Mouse (Mus musculus) ovary, postnatal 36 days (tissue): ENCODE data around the gene Pum1.
"Not testable (repeated sequence)": the region's sequence is repeated elsewhere in the genome, so short reads cannot be mapped to it uniquely, and the experiment has no call there.

Source experiments
- DNase-seq: peaks from one replicate; pipeline ENCODE4 v3.0.0; 2022; ENCODE audit warnings: low spot score, mixed read lengths

Pum1 gene

GRCm38 (mm10) chr4:130668991-130669390 lies 5.9 kb downstream of the Pum1 start:
- DNase-seq: no peak

- not testable (repeated sequence) for DNase-seq
Observed at GRCm38 (mm10) chr4:130670023-130670422, 6.9 kb downstream of the Pum1 start.

- no peak for DNase-seq
Observed at GRCm38 (mm10) chr4:130671079-130671845, 8.1 kb downstream of the Pum1 start.

- DNase-seq: no peak
Observed at GRCm38 (mm10) chr4:130672161-130672560, 9.0 kb downstream of the Pum1 start.

DNA sequence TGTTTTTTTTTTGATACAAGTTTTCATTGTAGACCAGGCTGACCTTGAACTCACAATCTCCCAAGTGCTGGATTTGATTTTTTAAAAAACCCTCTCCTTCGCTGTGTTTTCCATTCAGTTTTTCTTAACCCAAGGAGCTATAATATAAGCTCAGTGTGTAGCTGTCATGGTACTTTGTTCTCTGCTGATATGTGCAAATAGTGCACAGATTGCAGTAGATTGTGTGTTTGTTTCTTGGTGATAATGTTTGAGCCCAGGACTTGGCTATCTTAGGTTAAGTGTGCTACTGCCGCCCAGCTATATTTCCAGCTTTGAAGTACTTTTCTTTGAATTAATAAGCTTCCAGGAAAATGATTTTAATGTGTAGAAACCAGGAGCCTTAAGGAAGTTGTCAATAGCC lies 13.6 kb downstream of the Pum1 start:
- DNase-seq: no peak

- DNase-seq: no peak
Observed at GRCm38 (mm10) chr4:130678149-130678548, 15.0 kb downstream of the Pum1 start.

DNA sequence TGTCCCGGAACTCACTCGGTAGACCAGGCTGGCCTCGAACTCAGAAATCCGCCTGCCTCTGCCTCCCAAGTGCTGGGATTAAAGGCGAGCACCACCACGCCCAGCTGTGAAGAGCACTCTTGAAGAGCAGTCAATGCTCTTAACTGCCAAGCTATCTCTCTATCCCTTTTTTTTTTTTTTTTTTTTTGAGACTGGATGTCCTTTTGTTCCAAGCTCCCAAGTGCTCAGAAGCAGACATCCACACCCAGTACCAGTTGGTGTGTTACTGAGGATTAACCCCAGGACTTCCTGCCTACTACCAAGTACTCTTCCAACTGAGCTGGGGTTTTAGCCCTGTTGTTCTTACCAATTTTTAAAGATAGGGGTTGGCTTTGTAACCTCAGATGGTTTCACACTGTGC lies 17.6 kb downstream of the Pum1 start:
- DNase-seq: no peak

DNA sequence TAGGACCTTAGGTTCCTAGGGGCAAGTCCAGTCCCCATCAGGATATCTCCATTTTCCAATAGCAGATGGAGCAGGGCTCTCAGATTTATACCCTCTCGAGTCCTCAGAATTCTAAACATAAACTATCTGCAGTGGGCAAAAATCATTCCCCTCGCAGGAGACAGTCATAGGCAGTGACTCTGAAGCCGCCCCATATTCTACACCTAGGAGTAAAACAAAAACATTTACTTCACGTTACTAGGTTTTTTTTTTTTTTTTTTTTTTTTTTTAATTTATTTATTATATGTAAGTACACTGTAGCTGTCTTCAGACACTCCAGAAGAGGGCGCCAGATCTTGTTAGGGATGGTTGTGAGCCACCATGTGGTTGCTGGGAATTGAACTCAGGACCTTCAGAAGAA lies 19.9 kb downstream of the Pum1 start:
- DNase-seq: not testable (repeated sequence)

DNA sequence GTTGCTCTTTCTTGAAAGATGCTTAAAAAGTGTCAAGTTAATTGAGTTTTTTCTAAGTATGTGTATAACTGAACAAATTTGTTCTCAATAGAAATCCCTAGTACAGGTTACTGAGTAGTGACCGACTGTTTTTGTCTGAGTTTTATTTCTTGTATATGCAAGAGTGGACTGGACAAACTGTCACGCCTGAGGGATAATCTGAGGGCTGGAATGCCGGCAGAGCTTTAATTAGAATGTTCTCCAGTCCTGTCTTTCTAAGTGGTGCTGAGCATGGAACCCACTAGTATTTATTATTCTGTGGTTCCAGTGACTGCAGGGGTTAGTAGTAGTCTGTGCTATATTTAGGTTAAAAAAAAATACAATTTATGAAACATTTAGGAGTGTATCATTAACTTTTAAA lies 30.8 kb downstream of the Pum1 start:
- DNase-seq: no peak

DNA sequence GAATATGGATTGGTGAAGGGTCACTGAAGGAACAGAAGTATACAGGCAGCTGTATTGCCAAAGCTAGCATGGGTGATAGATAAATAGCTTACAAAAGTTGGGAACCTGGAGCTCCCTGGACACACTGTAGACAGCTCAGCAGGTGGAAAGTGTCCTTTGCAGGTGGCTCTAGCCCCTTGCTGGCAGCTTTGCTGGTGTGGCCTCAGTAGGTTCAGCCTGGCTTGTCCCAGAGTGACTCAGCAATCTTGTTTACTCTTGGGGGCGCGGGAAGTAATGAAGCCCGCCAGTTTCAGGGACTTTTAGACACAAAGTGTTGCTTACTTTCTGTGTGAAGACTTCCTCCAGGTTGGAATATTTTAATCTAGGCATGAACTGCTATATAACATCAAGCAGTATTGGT lies 31.9 kb downstream of the Pum1 start:
- DNase-seq: no peak

- no peak for DNase-seq
Observed at GRCm38 (mm10) chr4:130701061-130701460, 37.9 kb downstream of the Pum1 start.

DNA sequence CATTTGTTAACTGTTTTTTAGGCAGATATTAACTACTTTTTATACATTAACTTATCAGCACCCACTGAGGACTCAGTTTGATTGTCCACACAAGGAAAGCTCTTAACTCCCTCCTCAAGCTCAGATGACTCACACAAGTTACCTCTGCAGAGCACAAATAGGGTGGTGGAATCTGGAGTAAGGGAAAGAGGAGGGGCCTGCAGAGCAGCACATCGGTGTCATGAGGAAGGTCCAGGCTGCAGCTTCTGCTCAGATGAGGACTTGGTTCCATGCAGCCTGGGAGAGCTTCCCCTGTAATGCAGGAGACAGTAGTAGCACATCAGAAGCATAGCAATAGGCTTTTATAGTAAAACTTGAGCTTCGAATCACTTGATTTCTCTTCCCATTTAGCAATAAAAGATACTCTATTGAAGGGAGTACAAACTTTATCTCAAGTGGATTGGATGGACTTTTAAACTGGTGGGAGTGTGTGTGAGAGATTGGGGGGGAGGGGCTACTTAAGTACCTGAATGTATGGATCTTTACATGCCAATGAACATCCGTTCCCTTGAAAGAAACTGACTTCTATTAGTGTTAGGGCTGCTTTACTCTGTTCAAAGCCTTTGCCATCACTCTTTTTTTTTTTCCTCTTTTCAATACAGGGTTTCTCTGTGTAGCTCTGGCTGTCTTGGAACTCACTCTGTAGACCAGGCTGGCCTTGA lies 39.9 kb downstream of the Pum1 start:
- no peak for DNase-seq

GRCm38 (mm10) chr4:130703601-130704000 lies 40.5 kb downstream of the Pum1 start:
- no peak for DNase-seq

GRCm38 (mm10) chr4:130704615-130705014 lies 41.5 kb downstream of the Pum1 start:
- DNase-seq: no peak

DNA sequence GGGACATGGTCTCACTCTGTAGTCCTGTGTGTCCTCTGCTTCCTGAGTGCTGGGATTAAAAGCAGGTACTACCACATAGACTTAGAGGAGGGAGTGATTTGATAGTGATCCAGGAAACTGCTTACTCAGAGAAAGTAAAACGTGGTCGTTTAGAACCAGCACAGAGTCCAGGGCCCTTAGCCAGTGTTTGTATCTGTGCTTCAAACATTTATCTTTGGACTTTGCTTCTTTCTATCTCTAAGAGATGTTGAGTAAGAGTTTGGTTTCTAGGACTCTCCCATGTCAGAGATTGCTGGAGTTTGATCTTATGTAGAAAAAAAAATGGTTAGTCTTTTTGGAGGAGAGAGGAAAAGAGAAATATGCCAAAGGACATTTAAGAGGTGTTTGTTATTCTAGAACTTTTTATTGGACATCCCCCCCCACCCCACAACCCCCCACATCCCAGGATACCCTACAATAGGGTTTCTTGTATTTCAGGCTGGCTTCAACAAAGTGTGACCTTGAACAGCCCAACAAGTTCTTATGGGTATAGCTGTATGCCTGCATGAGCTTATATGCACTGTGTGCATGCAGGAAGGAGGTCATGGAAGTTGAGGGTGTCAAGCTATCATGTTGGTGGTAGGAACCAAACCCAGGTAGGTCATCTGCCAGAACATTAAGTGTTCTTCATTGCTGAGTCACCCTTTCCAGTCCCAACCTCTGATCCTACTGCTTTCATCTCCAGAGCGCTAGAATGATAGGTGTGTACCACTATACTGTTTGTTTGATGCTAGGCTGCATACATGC lies 43.3 kb downstream of the Pum1 start:
- no peak for DNase-seq

DNA sequence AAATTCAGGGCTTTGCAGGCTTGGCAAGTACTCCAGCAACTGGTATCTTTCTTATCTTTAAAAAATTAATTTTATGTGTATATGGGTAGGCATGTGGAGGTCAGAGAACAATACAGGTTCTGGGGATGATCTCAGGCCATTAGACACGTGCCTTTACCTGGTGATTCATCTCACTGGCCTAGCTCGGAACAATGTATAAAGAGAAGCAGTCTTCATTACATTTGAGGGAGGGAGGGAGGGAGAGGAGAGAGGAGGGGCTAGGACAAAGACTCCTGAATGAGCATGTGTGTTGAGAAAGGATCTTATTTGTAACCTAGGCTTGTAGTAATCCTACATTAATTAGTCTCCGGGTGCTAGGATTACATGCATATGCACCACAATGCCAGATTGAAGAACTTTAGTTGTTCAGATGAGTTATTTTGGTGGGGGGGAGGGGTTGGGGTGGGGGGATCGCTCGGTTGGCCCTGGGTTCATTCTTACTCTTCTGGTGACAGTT lies 48.3 kb downstream of the Pum1 start:
- no peak for DNase-seq

DNA sequence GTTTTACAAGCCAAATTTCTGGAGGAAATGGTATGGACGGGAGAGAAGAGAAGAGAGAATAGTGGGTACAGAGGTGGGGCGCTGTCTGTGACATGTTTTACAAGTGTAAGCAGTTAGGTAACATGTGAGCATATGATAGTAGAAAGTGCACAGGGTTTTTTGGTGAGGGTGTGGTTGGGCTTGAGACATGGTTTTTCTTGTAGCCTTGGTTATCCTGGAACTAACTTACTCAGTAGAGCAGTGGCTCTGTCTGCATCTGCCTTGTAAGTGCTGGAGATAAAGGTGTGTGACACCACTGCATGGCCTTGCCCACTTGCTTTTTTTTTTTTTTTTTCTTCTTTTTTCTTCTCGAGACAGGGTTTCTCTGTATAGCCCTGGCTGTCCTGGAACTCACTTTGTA lies 49.2 kb downstream of the Pum1 start:
- no peak for DNase-seq

DNA sequence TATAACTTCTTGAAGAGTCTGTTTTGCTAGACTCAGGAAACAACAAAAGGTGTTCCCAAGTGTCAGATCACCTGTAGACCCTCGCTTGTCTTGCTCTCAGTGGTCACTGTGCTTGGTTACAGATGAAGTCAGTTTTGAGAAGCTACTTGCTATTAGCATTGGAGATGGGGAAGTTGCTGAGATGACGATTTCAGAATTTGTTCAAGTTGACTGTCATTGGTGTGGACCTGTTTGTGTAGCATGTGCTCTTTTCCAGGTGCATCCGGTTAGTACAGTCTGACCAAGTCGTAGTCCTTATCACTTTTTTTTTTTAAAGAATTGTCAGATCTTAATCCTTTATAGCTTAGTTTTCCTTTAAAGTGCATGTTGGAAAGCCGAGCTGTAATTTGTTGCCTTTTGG lies 50.3 kb downstream of the Pum1 start:
- no peak for DNase-seq

DNA sequence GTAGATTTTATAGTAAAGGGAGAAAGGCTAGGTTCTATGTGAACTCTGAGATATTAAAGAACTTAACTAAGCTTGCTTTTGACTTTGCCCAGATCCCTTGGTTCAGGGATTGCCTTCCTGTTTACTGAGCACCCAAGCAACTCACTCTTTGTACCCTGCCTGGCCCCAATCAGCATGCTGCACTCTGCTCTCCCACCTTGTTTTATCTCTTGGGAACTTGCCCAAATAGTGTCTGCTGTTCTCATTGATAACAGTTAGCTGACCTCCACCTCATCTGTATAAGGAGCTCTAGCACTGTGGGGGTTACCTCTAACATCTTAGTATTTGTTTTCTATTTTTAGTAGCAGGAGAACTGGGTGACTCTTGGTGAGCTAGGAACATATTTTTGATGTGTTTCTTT lies 52.0 kb downstream of the Pum1 start:
- no peak for DNase-seq

DNA sequence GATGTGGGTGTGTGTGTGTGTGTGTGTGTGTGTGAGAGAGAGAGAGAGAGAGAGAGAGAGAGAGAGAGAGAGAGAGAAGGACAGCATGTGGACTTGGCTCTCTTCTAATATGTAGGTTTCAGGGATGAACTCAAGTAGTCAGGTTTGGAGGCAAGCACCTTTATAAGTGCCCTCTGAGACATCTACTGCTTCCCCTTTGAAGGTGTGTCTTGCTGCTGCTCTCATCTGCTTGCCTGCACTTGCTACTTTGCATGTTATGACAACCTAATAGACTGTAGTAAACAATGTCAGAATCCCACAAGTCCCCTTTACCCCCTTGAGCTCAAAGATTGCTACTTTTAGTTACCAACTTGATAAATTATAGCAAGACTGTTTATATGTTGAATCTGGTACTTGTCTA lies 52.5 kb downstream of the Pum1 start:
- DNase-seq: no peak

DNA sequence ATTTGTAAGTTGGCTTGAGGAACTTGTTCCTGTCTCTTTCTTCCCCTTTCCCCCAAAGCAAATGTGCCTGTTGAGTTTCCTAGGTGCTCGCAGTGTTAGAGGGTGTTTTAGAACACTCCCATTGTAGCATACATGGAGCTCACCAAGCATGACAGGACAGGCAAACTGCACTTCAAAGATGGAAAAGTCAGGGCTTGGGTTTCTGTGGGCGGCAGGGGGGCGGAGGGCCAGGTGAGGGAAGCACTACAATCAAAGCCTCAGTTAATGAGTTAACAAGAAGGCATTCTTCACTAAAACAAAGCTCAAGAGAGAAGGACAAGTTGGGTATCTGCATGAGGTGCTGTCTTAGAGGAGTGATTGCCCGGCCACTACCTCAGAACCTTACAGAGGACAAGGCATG lies 56.2 kb downstream of the Pum1 start:
- no peak for DNase-seq

- DNase-seq: no peak
Observed at GRCm38 (mm10) chr4:130722607-130723006, 59.5 kb downstream of the Pum1 start.

- no peak for DNase-seq
Observed at GRCm38 (mm10) chr4:130726118-130726517, 63.0 kb downstream of the Pum1 start.
